Mouse (Mus musculus) brown adipose tissue, adult 24 weeks (tissue): Measurements from ENCODE around the gene Sema3b. TPM values are rescaled to one million over a fixed set of nuclear protein-coding genes. Genes with fewer than 3 reads are reported as not detected.

ENCODE experiments used
- H3K27ac ChIP-seq: fragments of 200-500 bp; replicated peaks from 2 replicates; pipeline ENCODE4 v1.5.1; 2012; ENCODE audit warnings: low read depth, mild to moderate bottlenecking, low read length
- H3K4me1 ChIP-seq: fragments of 200-500 bp; 2 replicates; pipeline ENCODE4 v1.6.1; 2012; ENCODE audit warnings: low read length, mixed read lengths; ENCODE audit not compliant: control insufficient read depth, insufficient read depth, insufficient read length
- H3K4me3 ChIP-seq: fragments of 200-500 bp; 2 replicates; pipeline ENCODE4 v1.5.1; 2012; ENCODE audit warnings: low read depth, mild to moderate bottlenecking, low read length, moderate library complexity; ENCODE audit not compliant: insufficient read depth
- polyA plus RNA-seq: library from polyadenylated mRNA; stranded (reverse); fragments of >200 nt; gene quantifications from 2 replicates; pipeline ENCODE4 v1.2.4, GENCODE M21; 2012; ENCODE audit not compliant: missing spikeins, insufficient read depth, insufficient read length

The Sema3b gene
- 3.3 and 3.8 TPM in 2 replicates for polyA plus RNA-seq

GRCm38 (mm10) chr9:107608741-107609432 is at the start of gene Sema3b:
Gene Sema3b (minus strand): TSS chr9:107609229.
- Histone ChIP-seq H3K4me1 (peaks cover 11% of the 10 kb centered on the region), H3K27ac (no peak within 1 kb of the TSS), H3K4me3 (peak within 1 kb of the TSS; percentile 12)

- no peak overlapping the region for H3K27ac ChIP-seq
These were observed 49.1 kb upstream of the Sema3b start for GRCm38 (mm10) chr9:107658096-107658495.

GRCm38 (mm10) chr9:107657144-107657543 is 48.1 kb upstream of the Sema3b start:
- Histone ChIP-seq H3K4me1 (no peaks in the 10 kb centered on the region), H3K27ac (no peak overlapping the region), H3K4me3 (no peak overlapping the region)

More at GRCm38 (mm10) chr9:107658096-107658495, 49.1 kb upstream of the Sema3b start:
- Histone ChIP-seq H3K4me1 (no peaks in the 10 kb centered on the region), H3K4me3 (no peak overlapping the region)

- Histone ChIP-seq H3K4me1 (no peaks in the 10 kb centered on the region), H3K27ac (no peak overlapping the region), H3K4me3 (no peak overlapping the region)
These were observed 45.6 kb upstream of the Sema3b start for GRCm38 (mm10) chr9:107654585-107654984.

GRCm38 (mm10) chr9:107653474-107653873 is 44.4 kb upstream of the Sema3b start:
- H3K4me1 ChIP-seq, result no peaks in the 10 kb centered on the region
- no peak overlapping the region for H3K27ac ChIP-seq
- H3K4me3 ChIP-seq, result no peak overlapping the region

- H3K4me3 ChIP-seq, result no peak overlapping the region
- no peaks in the 10 kb centered on the region for H3K4me1 ChIP-seq
- no peak overlapping the region for H3K27ac ChIP-seq
These were observed 41.9 kb upstream of the Sema3b start for GRCm38 (mm10) chr9:107650708-107651481.

GRCm38 (mm10) chr9:107650225-107650624 is 41.2 kb upstream of the Sema3b start:
- no peak overlapping the region for H3K27ac ChIP-seq
- no peaks in the 10 kb centered on the region for H3K4me1 ChIP-seq
- H3K4me3 ChIP-seq, result no peak overlapping the region

GRCm38 (mm10) chr9:107648767-107649166 is 39.7 kb upstream of the Sema3b start:
- no peak overlapping the region for H3K27ac ChIP-seq
- H3K4me3 ChIP-seq, result no peak overlapping the region
- H3K4me1 ChIP-seq, result no peaks in the 10 kb centered on the region

GRCm38 (mm10) chr9:107646975-107647374 is 37.9 kb upstream of the Sema3b start:
- Histone ChIP-seq H3K4me1 (no peaks in the 10 kb centered on the region), H3K27ac (no peak overlapping the region), H3K4me3 (no peak overlapping the region)

- no peaks in the 10 kb centered on the region for H3K4me1 ChIP-seq
- H3K27ac ChIP-seq, result no peak overlapping the region
- no peak overlapping the region for H3K4me3 ChIP-seq
These were observed 36.5 kb upstream of the Sema3b start for GRCm38 (mm10) chr9:107645577-107645976.

- peaks cover 2% of the 10 kb centered on the region; the same call in 1 of the 2 replicates for H3K4me1 ChIP-seq
- H3K4me3 ChIP-seq, result no peak overlapping the region
- no peak overlapping the region for H3K27ac ChIP-seq
These were observed 36.1 kb upstream of the Sema3b start for GRCm38 (mm10) chr9:107645153-107645510.

GRCm38 (mm10) chr9:107644495-107645152 is 35.6 kb upstream of the Sema3b start:
- Histone ChIP-seq H3K4me1 (peaks cover 6% of the 10 kb centered on the region), H3K4me3 (peak overlapping the region; percentile 68), H3K27ac (peak overlapping the region; percentile 33; the same call in 1 of the 2 replicates)

- no peak overlapping the region for H3K27ac ChIP-seq
- no peak overlapping the region for H3K4me3 ChIP-seq
- H3K4me1 ChIP-seq, result peaks cover 6% of the 10 kb centered on the region
These were observed 34.6 kb upstream of the Sema3b start for GRCm38 (mm10) chr9:107643544-107644214.

GRCm38 (mm10) chr9:107641666-107642065 is 32.6 kb upstream of the Sema3b start:
- H3K27ac ChIP-seq, result peak overlapping the region; percentile 72; the same call in 1 of the 2 replicates
- no peak overlapping the region for H3K4me3 ChIP-seq
- H3K4me1 ChIP-seq, result peaks cover 6% of the 10 kb centered on the region
